Mouse (Mus musculus): ENCODE results near the gene Gm10644. TPM values are rescaled to one million over a fixed set of nuclear protein-coding genes. Genes with fewer than 3 reads are reported as not detected.

Gene Gm10644
- polyA plus RNA-seq, 1 experiment: 0.98 TPM

GRCm38 (mm10) chr8:83916015-83916414 lies 39.0 kb downstream of the Gm10644 start:
- TF ChIP-seq POLR2A (IDR thresholded peaks at IDR 0.05; ENCODE audit: borderline replicate concordance, low read depth, low read length): no peak
- TF ChIP-seq CTCF (IDR thresholded peaks at IDR 0.05; ENCODE audit: low read depth, low read length): no peak
- peaks cover 8% of the 10 kb centered on the region for H3K4me1 ChIP-seq (ENCODE audit: control insufficient read depth, insufficient read depth, low read length)

DNA sequence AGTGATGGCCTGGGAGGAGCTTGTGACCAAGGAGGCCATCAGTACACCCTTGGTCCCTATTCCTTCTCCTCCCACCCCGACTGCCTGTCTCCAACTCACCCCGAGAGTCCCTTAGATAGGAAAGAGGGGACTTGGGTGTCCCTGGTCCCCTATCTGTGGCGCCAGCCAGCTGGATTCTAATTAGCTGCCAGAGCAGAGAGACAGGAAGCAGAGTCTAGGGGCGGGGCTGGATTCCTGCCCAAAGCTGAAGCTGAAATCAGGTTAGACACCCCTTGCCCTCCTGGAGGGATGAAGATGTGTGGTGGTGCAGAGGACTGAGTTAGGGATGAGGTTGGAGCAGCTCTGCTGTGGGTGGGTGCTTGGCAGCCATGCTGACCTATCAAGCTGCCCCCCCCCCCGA lies 40.1 kb downstream of the Gm10644 start:
- TF ChIP-seq CTCF (IDR thresholded peaks at IDR 0.05; ENCODE audit: low read depth, low read length) (no peak), POLR2A (IDR thresholded peaks at IDR 0.05; ENCODE audit: borderline replicate concordance, low read depth, low read length) (no peak)
- no peak overlapping the region for H3K4me3 ChIP-seq (ENCODE audit: insufficient read depth, low read length)
- no peak overlapping the region for H3K27ac ChIP-seq (ENCODE audit: insufficient read depth, low read depth, low read length)
- H3K4me1 ChIP-seq (ENCODE audit: control insufficient read depth, insufficient read depth, low read length): peaks cover 8% of the 10 kb centered on the region

More at GRCm38 (mm10) chr8:83916015-83916414, 39.0 kb downstream of the Gm10644 start:
- Histone ChIP-seq H3K27ac (ENCODE audit: insufficient read depth, low read depth, low read length) (no peak overlapping the region), H3K4me3 (ENCODE audit: insufficient read depth, low read length) (no peak overlapping the region)

DNA sequence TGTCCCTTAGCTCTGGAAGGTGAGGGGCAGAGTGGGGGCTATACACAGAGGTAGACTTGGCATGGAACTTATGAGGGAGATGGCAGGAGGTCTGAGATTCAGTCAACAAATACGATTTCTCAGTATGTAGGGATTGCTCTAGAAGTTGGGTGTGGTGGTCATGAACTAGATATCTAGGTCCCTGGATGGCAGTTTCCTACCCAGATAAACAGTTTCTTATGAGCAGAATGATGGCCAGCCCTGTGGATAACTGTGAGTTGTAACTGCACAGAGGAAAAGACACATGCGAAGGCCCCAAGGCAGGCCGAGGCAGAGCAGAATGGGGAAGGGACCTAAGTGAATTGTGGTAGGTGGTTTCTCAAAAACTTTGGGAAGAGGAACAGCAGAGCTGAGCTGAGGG lies 40.8 kb downstream of the Gm10644 start:
- Histone ChIP-seq H3K27ac (ENCODE audit: insufficient read depth, low read depth, low read length) (no peak overlapping the region), H3K4me1 (ENCODE audit: control insufficient read depth, insufficient read depth, low read length) (peaks cover 8% of the 10 kb centered on the region), H3K4me3 (ENCODE audit: insufficient read depth, low read length) (no peak overlapping the region)
- TF ChIP-seq POLR2A (IDR thresholded peaks at IDR 0.05; ENCODE audit: borderline replicate concordance, low read depth, low read length) (no peak), CTCF (IDR thresholded peaks at IDR 0.05; ENCODE audit: low read depth, low read length) (no peak)

DNA sequence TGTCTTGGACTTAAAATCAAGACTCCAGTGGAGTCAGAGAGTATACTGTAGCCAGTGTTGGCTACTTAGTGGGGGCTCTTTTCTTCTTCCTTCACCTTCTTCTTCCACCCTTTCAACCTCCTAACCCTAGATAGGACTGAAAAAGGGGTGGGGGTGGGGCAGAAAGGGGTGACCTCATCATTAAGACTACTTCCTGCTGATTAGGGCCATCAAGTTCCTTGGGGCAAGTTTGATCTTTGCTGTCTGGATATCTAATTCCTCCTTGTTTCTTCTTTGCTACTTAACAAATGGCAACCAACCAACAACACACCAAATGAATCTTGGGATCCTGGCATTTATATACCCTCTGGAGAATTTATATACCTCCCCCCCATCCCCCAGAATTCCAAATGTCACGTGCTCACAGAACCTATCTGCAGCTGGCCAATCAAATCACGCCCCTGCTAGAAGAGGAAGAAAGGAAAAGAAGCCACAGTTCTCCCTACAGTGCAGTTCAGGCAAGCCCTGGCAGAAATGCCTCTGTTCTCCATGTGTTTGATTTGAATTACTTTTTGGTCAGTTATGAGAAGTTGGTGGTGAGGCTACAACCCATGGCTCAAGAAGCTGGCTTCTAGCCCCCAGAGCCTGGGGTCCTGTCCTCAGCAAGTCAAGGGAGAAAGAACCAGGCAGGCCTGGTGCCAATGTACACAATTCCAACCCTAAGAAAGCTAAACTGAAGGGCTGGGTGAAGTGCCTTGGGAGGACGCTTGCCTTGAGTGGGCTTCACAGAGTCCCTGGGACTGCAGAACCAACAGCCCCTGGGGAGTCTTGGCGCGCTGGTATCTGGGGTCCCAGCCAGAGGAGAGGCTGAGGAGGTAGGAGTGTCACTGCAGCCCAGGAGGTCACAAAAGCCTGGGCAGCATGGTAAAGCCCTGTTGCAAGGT lies 42.9 kb downstream of the Gm10644 start:
- Histone ChIP-seq H3K4me1 (ENCODE audit: control insufficient read depth, insufficient read depth, low read length) (peaks cover 8% of the 10 kb centered on the region), H3K4me3 (ENCODE audit: insufficient read depth, low read length) (no peak overlapping the region), H3K27ac (ENCODE audit: insufficient read depth, low read depth, low read length) (peak overlapping the region; percentile 28)
- TF ChIP-seq CTCF (IDR thresholded peaks at IDR 0.05; ENCODE audit: low read depth, low read length) (no peak), POLR2A (IDR thresholded peaks at IDR 0.05; ENCODE audit: borderline replicate concordance, low read depth, low read length) (no peak)

GRCm38 (mm10) chr8:83909311-83909710 lies 45.7 kb downstream of the Gm10644 start:
- no peak overlapping the region for H3K27ac ChIP-seq (ENCODE audit: insufficient read depth, low read depth, low read length)
- peaks cover 5% of the 10 kb centered on the region for H3K4me1 ChIP-seq (ENCODE audit: control insufficient read depth, insufficient read depth, low read length)
- TF ChIP-seq POLR2A (IDR thresholded peaks at IDR 0.05; ENCODE audit: borderline replicate concordance, low read depth, low read length) (no peak), CTCF (IDR thresholded peaks at IDR 0.05; ENCODE audit: low read depth, low read length) (no peak)
- H3K4me3 ChIP-seq (ENCODE audit: insufficient read depth, low read length): no peak overlapping the region

- no peak overlapping the region for H3K4me3 ChIP-seq (ENCODE audit: insufficient read depth, low read length)
- H3K4me1 ChIP-seq (ENCODE audit: control insufficient read depth, insufficient read depth, low read length): peaks cover 5% of the 10 kb centered on the region
- TF ChIP-seq CTCF (IDR thresholded peaks at IDR 0.05; ENCODE audit: low read depth, low read length): no peak
- TF ChIP-seq POLR2A (IDR thresholded peaks at IDR 0.05; ENCODE audit: borderline replicate concordance, low read depth, low read length): no peak
- no peak overlapping the region for H3K27ac ChIP-seq (ENCODE audit: insufficient read depth, low read depth, low read length)
Measured at GRCm38 (mm10) chr8:83908583-83908982, 46.4 kb downstream of the Gm10644 start.

- TF ChIP-seq CTCF (IDR thresholded peaks at IDR 0.05; ENCODE audit: low read depth, low read length) (no peak), POLR2A (IDR thresholded peaks at IDR 0.05; ENCODE audit: borderline replicate concordance, low read depth, low read length) (no peak)
- H3K27ac ChIP-seq (ENCODE audit: insufficient read depth, low read depth, low read length): no peak overlapping the region
- H3K4me1 ChIP-seq (ENCODE audit: control insufficient read depth, insufficient read depth, low read length): no peaks in the 10 kb centered on the region
Measured at GRCm38 (mm10) chr8:83902961-83903666, 51.9 kb downstream of the Gm10644 start.

DNA sequence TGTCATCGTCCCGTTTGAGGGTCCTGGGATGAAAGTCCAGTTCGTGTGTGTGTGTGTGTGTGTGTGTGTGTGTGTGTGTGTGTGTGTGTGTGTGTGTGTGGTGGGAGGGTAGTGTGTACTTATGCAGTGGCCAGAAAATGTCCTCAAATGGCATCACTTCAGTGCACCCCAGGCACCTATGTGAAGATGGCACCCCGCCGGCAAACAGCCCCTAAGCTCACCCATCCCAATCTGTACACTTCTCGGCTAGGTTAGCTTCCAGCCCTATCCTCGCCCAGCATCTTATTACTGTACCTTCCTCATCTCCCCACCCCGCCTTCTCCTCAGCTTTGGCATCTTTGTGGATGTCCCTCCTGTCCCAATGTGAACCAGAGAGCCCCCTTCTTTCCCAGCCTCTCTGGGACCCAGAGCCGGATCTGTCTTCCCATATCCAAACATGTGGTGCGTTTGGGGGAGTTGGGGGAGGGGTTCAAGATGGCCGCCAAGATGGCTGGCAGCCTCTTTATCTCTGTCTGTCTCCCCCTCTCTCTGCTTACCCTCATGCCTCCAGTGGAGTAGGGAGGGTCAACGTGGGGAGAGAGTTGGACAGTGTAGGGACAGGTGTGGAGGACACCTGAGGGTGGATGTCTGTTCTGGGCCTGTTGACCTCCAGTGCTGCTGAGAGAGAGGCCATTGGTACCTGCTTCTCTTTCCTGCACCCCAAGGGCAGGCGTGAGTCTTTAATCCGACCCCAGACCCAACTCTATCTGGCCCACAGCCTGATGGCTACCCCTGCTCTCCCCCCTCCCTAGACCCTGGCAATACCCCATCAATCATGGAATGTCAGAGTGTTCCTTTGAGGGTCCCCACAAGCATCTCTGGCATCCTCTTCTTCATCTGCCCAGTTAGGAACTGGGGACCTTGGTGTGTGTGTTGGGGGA lies 53.2 kb downstream of the Gm10644 start:
- Histone ChIP-seq H3K4me1 (ENCODE audit: control insufficient read depth, insufficient read depth, low read length) (no peaks in the 10 kb centered on the region), H3K27ac (ENCODE audit: insufficient read depth, low read depth, low read length) (no peak overlapping the region), H3K4me3 (ENCODE audit: insufficient read depth, low read length) (no peak overlapping the region)
- TF ChIP-seq POLR2A (IDR thresholded peaks at IDR 0.05; ENCODE audit: borderline replicate concordance, low read depth, low read length) (no peak), CTCF (IDR thresholded peaks at IDR 0.05; ENCODE audit: low read depth, low read length) (no peak)

More at GRCm38 (mm10) chr8:83902961-83903666, 51.9 kb downstream of the Gm10644 start:
- no peak overlapping the region for H3K4me3 ChIP-seq (ENCODE audit: insufficient read depth, low read length)

DNA sequence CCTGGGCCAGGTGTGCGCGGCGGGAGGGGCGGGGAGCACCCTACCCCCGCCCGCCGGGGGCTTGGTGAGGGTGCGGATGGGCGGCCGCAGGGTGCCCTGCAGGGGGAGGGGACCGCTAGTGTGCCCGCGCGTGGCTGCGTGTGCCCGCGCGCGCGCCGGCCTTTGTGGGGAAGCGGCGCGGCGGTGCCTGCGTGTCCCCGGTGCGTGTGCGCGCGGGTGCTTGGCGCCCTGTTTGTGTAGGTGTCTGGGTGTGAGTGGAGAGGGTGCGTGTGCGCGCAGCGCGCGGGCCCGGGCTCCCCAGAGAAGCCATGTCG lies 54.1 kb downstream of the Gm10644 start:
- TF ChIP-seq POLR2A (IDR thresholded peaks at IDR 0.05; ENCODE audit: borderline replicate concordance, low read depth, low read length) (no peak), CTCF (IDR thresholded peaks at IDR 0.05; ENCODE audit: low read depth, low read length) (no peak)
- Histone ChIP-seq H3K27ac (ENCODE audit: insufficient read depth, low read depth, low read length) (no peak overlapping the region), H3K4me1 (ENCODE audit: control insufficient read depth, insufficient read depth, low read length) (no peaks in the 10 kb centered on the region), H3K4me3 (ENCODE audit: insufficient read depth, low read length) (peak overlapping the region; percentile 24)
